Mouse (Mus musculus) CH12.LX (cell line): ENCODE measurements at regions not wholly inside any gene's neighbourhood (a gene's known extent, or its start where the extent isn't known, plus 50 kb on each side); places are given as distances from the start of the nearest gene placed in this dataset.

Experiments
- DNase-seq: peaks from one replicate; pipeline ENCODE4 v3.0.0-alpha.2; 2013; ENCODE audit errors: extremely low read depth
- H3K27ac ChIP-seq: 2 replicates; pipeline ENCODE4 v1.5.1; 2012; ENCODE audit warnings: low read depth, mild to moderate bottlenecking, control low read depth, moderate library complexity; ENCODE audit not compliant: insufficient read depth
- H3K27me3 ChIP-seq: replicated peaks from 2 replicates; pipeline ENCODE3; 2012; ENCODE audit warnings: inconsistent platforms
- H3K36me3 ChIP-seq, 2 experiments: replicated peaks in 1 of 2; 2 replicates each; pipeline versions ENCODE3 to v1.6.1; 2012; ENCODE audit warnings: inconsistent platforms in 1 of 2, low read length in 1 of 2, mild to moderate bottlenecking in 1 of 2, mixed read lengths in 1 of 2, moderate library complexity in 1 of 2; ENCODE audit not compliant: control insufficient read depth in 1 of 2, insufficient read depth in 1 of 2
- H3K4me1 ChIP-seq, 2 experiments: 2 replicates each; pipeline ENCODE4 v1.6.1; 2012; ENCODE audit warnings: inconsistent platforms in 1 of 2, moderate library complexity in 1 of 2; ENCODE audit not compliant: insufficient read depth in 2 of 2, control insufficient read depth in 1 of 2
- H3K4me2 ChIP-seq: 2 replicates; pipeline ENCODE4 v1.6.1; 2012; ENCODE audit warnings: low read depth, mild to moderate bottlenecking, control low read depth; ENCODE audit not compliant: poor library complexity, insufficient read depth, severe bottlenecking
- H3K4me3 ChIP-seq, 3 experiments: fragments of 150-350 bp in 1 of 3; sonication (generic) in 1 of 3; replicated peaks in 1 of 3; 2 replicates each; pipeline versions ENCODE3 to v1.5.1; 2011 to 2012; ENCODE audit warnings: low read depth in 2 of 3, low read length in 2 of 3, mild to moderate bottlenecking in 2 of 3, moderate library complexity in 2 of 3, control low read depth in 1 of 3, improper control_type of control experiment in 1 of 3, inconsistent platforms in 1 of 3, mixed read lengths in 1 of 3; ENCODE audit not compliant: poor library complexity in 1 of 3
- H3K79me2 ChIP-seq: replicated peaks from 2 replicates; pipeline ENCODE4 v1.6.1; 2012; ENCODE audit warnings: mild to moderate bottlenecking, moderate library complexity; ENCODE audit not compliant: control insufficient read depth, poor library complexity, insufficient read depth, severe bottlenecking; ENCODE audit errors: extremely low read depth
- H3K9ac ChIP-seq: 2 replicates; pipeline ENCODE4 v1.6.1; 2012; ENCODE audit warnings: low read depth, mild to moderate bottlenecking, control low read depth, moderate library complexity; ENCODE audit not compliant: insufficient read depth
- H3K9me3 ChIP-seq: replicated peaks from 2 replicates; pipeline ENCODE3; 2012; ENCODE audit warnings: low read length, inconsistent platforms, mixed read lengths
- BHLHE40 ChIP-seq: IDR thresholded peaks from 2 replicates; pipeline ENCODE4 v1.6.1; 2011; ENCODE audit warnings: mild to moderate bottlenecking, low read depth, low read length, improper control_type of control experiment
- CHD1 ChIP-seq: IDR thresholded peaks from 2 replicates; pipeline ENCODE4 v1.6.1; 2012; ENCODE audit warnings: low read depth, low read length, improper control_type of control experiment, inconsistent platforms
- CHD2 ChIP-seq: IDR thresholded peaks from 2 replicates; pipeline ENCODE4 v1.6.1; 2011; ENCODE audit warnings: low read length, improper control_type of control experiment
- CTCF ChIP-seq, 2 experiments: IDR thresholded peaks in 1 of 2; conservative IDR thresholded peaks in 1 of 2; 2 replicates each; pipeline ENCODE4 v1.5.1; 2011 to 2012; ENCODE audit warnings: low read depth in 2 of 2, low read length in 2 of 2, improper control_type of control experiment in 1 of 2, inconsistent platforms in 1 of 2, mild to moderate bottlenecking in 1 of 2, moderate library complexity in 1 of 2
- E2F4 ChIP-seq: IDR thresholded peaks from 2 replicates; pipeline ENCODE4 v1.6.1; 2011; ENCODE audit warnings: low read depth, low read length, improper control_type of control experiment; ENCODE audit not compliant: insufficient replicate concordance
- ELF1 ChIP-seq: IDR thresholded peaks from 2 replicates; pipeline ENCODE4 v1.6.1; 2014; ENCODE audit warnings: low read depth, mild to moderate bottlenecking, inconsistent platforms, low read length, improper control_type of control experiment
- EP300 ChIP-seq: IDR thresholded peaks from 2 replicates; pipeline ENCODE4 v1.6.1; 2011; ENCODE audit warnings: low read length, improper control_type of control experiment
- ETS1 ChIP-seq: conservative IDR thresholded peaks from 2 replicates; pipeline ENCODE4 v1.6.1; 2012; ENCODE audit warnings: low read depth, mild to moderate bottlenecking, inconsistent platforms, low read length, improper control_type of control experiment, moderate library complexity
- GABPA ChIP-seq: IDR thresholded peaks from 2 replicates; pipeline ENCODE4 v1.6.1; 2012; ENCODE audit warnings: low read depth, low read length, improper control_type of control experiment, inconsistent platforms; ENCODE audit not compliant: insufficient replicate concordance
- HCFC1 ChIP-seq: IDR thresholded peaks from 2 replicates; pipeline ENCODE4 v1.6.1; 2012; ENCODE audit warnings: low read depth, mild to moderate bottlenecking, inconsistent platforms, low read length, improper control_type of control experiment
- IRF4 ChIP-seq: IDR thresholded peaks from 2 replicates; pipeline ENCODE4 v1.6.1; 2014; ENCODE audit warnings: low read depth, mild to moderate bottlenecking, inconsistent platforms, low read length, improper control_type of control experiment
- JUN ChIP-seq: IDR thresholded peaks from 2 replicates; pipeline ENCODE4 v1.6.1; 2011; ENCODE audit warnings: low read depth, mild to moderate bottlenecking, low read length, improper control_type of control experiment, moderate library complexity; ENCODE audit not compliant: insufficient read depth
- JUND ChIP-seq: conservative IDR thresholded peaks from 2 replicates; pipeline ENCODE4 v1.6.1; 2011; ENCODE audit warnings: low read depth, low read length, improper control_type of control experiment
- KAT2A ChIP-seq: IDR thresholded peaks from 2 replicates; pipeline ENCODE4 v1.6.1; 2012; ENCODE audit warnings: low read length, improper control_type of control experiment, inconsistent platforms; ENCODE audit not compliant: insufficient replicate concordance
- MAFK ChIP-seq: IDR thresholded peaks from 2 replicates; pipeline ENCODE4 v1.6.1; 2011; ENCODE audit warnings: low read length, improper control_type of control experiment; ENCODE audit not compliant: insufficient replicate concordance
- MAX ChIP-seq: IDR thresholded peaks from 2 replicates; pipeline ENCODE4 v1.6.1; 2011; ENCODE audit warnings: low read length, improper control_type of control experiment
- MEF2A ChIP-seq: IDR thresholded peaks from 2 replicates; pipeline ENCODE4 v1.6.1; 2014; ENCODE audit warnings: low read depth, mild to moderate bottlenecking, inconsistent platforms, low read length, improper control_type of control experiment, borderline replicate concordance
- MXI1 ChIP-seq: IDR thresholded peaks from 2 replicates; pipeline ENCODE4 v1.6.1; 2011; ENCODE audit warnings: mild to moderate bottlenecking, low read depth, low read length, improper control_type of control experiment
- MYC ChIP-seq: IDR thresholded peaks from 2 replicates; pipeline ENCODE4 v1.6.1; 2011; ENCODE audit warnings: low read depth, mild to moderate bottlenecking, improper control_type of control experiment, low read length
- NELFE ChIP-seq: IDR thresholded peaks from 2 replicates; pipeline ENCODE4 v1.6.1; 2011; ENCODE audit warnings: low read depth, low read length, improper control_type of control experiment
- PAX5 ChIP-seq: IDR thresholded peaks from 2 replicates; pipeline ENCODE4 v1.6.1; 2012; ENCODE audit warnings: low read length, inconsistent platforms, mixed read lengths
- POLR2A ChIP-seq: IDR thresholded peaks from 2 replicates; pipeline ENCODE4 v1.6.1; 2011; ENCODE audit warnings: low read depth, mild to moderate bottlenecking, improper control_type of control experiment, low read length
- POLR2AphosphoS2 ChIP-seq: IDR thresholded peaks from 2 replicates; pipeline ENCODE4 v1.6.1; 2011; ENCODE audit warnings: low read depth, low read length, improper control_type of control experiment
- RAD21 ChIP-seq: IDR thresholded peaks from 2 replicates; pipeline ENCODE4 v1.6.1; 2011; ENCODE audit warnings: low read depth, mild to moderate bottlenecking, low read length, improper control_type of control experiment, moderate library complexity
- RCOR1 ChIP-seq: conservative IDR thresholded peaks from 2 replicates; pipeline ENCODE4 v1.6.1; 2012; ENCODE audit warnings: low read depth, mild to moderate bottlenecking, inconsistent platforms, low read length, improper control_type of control experiment
- SMC3 ChIP-seq: IDR thresholded peaks from 2 replicates; pipeline ENCODE4 v1.6.1; 2011; ENCODE audit warnings: low read depth, low read length, improper control_type of control experiment
- TBP ChIP-seq: conservative IDR thresholded peaks from 2 replicates; pipeline ENCODE4 v1.6.1; 2011; ENCODE audit warnings: low read depth, low read length, improper control_type of control experiment
- TCF12 ChIP-seq: IDR thresholded peaks from 2 replicates; pipeline ENCODE4 v1.6.1; 2014; ENCODE audit warnings: low read depth, mild to moderate bottlenecking, inconsistent platforms, low read length, improper control_type of control experiment
- UBTF ChIP-seq: IDR thresholded peaks from 2 replicates; pipeline ENCODE4 v1.6.1; 2012; ENCODE audit warnings: low read depth, mild to moderate bottlenecking, inconsistent platforms, low read length, improper control_type of control experiment, moderate library complexity
- USF1 ChIP-seq: IDR thresholded peaks from 2 replicates; pipeline ENCODE4 v1.6.1; 2014; ENCODE audit warnings: low read depth, mild to moderate bottlenecking, inconsistent platforms, low read length, improper control_type of control experiment
- USF2 ChIP-seq: conservative IDR thresholded peaks from 2 replicates; pipeline ENCODE4 v1.6.1; 2011; ENCODE audit warnings: low read depth, low read length, improper control_type of control experiment
- ZC3H11A ChIP-seq: IDR thresholded peaks from 2 replicates; pipeline ENCODE4 v1.6.1; 2012; ENCODE audit warnings: low read depth, mild to moderate bottlenecking, inconsistent platforms, low read length, improper control_type of control experiment
- ZKSCAN1 ChIP-seq: IDR thresholded peaks from 2 replicates; pipeline ENCODE4 v1.6.1; 2012; ENCODE audit warnings: low read depth, inconsistent platforms, low read length, improper control_type of control experiment, borderline replicate concordance
- ZMIZ1 ChIP-seq: IDR thresholded peaks from 2 replicates; pipeline ENCODE4 v1.6.1; 2012; ENCODE audit warnings: low read depth, mild to moderate bottlenecking, inconsistent platforms, low read length, improper control_type of control experiment
- ZNF384 ChIP-seq: IDR thresholded peaks from 2 replicates; pipeline ENCODE4 v1.6.1; 2012; ENCODE audit warnings: low read depth, low read length, improper control_type of control experiment, inconsistent platforms
- dilution Hi-C: fragments of 300-500 bp; cut with MboI; formaldehyde crosslinking; loops from 2 replicates; pipeline ENCODE4 v1.14.3; 2020; ENCODE audit warnings: low sequenced_read_pairs; ENCODE audit not compliant: extremely low pct_unique_long_range_greater_than_20kb, extremely low pct_ligation_motif_present
- in situ Hi-C: fragments of 300-500 bp; cut with MboI; formaldehyde crosslinking; loops from 3 replicates; pipeline ENCODE4 v1.14.3; 2019; ENCODE audit warnings: low sequenced_read_pairs, low pct_ligation_motif_present, low pct_unique_long_range_greater_than_20kb, mixed read lengths

DNA sequence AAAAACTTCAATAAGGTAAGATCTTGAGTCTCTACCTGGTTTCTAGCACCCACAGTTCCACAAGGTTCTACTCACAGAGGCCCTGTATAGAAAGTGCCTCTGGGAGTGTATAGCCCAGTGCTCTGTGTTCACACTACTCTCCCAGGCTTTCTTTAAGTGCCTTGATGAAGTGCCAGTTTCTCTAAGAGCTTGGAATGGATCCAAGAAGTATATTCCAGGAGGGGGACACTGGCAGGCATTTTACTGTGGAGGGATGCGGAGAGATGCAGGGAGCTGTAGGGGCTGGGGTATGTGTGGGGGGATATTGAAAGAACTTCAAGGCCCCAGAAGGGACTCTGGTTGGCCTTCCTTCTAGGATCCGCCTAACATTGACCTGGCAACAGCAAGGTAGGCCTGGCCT is 204.9 kb downstream of the 1500009L16Rik start:
- H3K4me3 ChIP-seq, result no peak overlapping the region
- peaks cover 13 to 22% of the 10 kb centered on the region in 2 experiments for H3K4me1 ChIP-seq
- no peak for TF ChIP-seq MAX
- no peaks in the 10 kb centered on the region for H3K36me3 ChIP-seq
- no peak overlapping the region for H3K9ac ChIP-seq
- no peak overlapping the region for H3K27ac ChIP-seq
- dilution Hi-C loops (no loop called here), in situ Hi-C loops (no loop called here)
- H3K27me3 ChIP-seq, result no peaks in the 10 kb centered on the region
- no peak overlapping the region for H3K4me2 ChIP-seq
- H3K79me2 ChIP-seq, result no peaks in the 10 kb centered on the region
- no peak for DNase-seq
- no peaks in the 10 kb centered on the region for H3K9me3 ChIP-seq

DNA sequence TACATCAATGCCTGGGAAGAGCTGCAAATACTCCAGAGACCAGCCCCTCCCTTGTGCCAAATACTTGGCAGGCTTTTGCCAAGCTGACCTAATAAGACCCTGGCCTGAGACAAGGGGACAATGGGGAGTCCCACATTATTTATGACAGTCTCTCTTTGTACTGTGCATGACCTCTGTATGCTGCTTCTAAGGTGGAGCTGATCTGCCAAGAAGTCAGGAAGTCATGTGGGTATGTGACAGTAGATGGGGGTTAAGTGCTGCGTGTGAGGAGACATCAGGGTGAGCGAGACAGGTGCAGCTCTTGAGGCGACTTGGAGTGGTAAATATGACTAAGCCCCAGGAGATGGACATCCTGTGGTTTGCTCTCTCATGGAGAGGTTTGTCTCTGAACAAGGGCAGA is 209.1 kb downstream of the 1500009L16Rik start:
- in situ Hi-C loops, result no loop called here
- TF ChIP-seq RCOR1 (no peak), RAD21 (no peak; the same call in 1 of the 2 replicates), POLR2AphosphoS2 (no peak), ZMIZ1 (no peak), POLR2A (no peak), UBTF (no peak), NELFE (no peak), BHLHE40 (peak; percentile 69), CHD2 (no peak), CTCF (conservative IDR thresholded peaks at IDR 0.05 in 1 of 2, IDR thresholded peaks at IDR 0.05 in 1 of 2; ENCODE audit: low read depth in 2 of 2, low read length in 2 of 2) (no peak), ELF1 (no peak), SMC3 (no peak), TBP (no peak), CHD1 (no peak), MYC (no peak), ZKSCAN1 (no peak), KAT2A (no peak), ETS1 (peak; percentile 66), ZNF384 (no peak), HCFC1 (no peak), PAX5 (no peak), GABPA (no peak), E2F4 (no peak), MEF2A (0 out of 2 replicates have a peak, but pooled peaks have one; percentile 36), ZC3H11A (no peak), MXI1 (0 out of 2 replicates have a peak, but pooled peaks have one; percentile 27), IRF4 (peak; percentile 56), MAFK (0 out of 2 replicates have a peak, but pooled peaks have one; percentile 10), JUN (peak; percentile 41; the same call in 1 of the 2 replicates), EP300 (peak; percentile 85), USF2 (no peak), USF1 (no peak), TCF12 (peak; percentile 62; the same call in 1 of the 2 replicates), JUND (peak; percentile 79)

More for the DNA sequence above, 209.1 kb downstream of the 1500009L16Rik start:
- no peak overlapping the region for H3K27ac ChIP-seq
- peak; percentile 69 for DNase-seq
- H3K9ac ChIP-seq, result no peak overlapping the region
- H3K27me3 ChIP-seq, result no peaks in the 10 kb centered on the region
- H3K4me3 ChIP-seq, result no peak overlapping the region
- no peaks in the 10 kb centered on the region for H3K9me3 ChIP-seq
- no peaks in the 10 kb centered on the region for H3K79me2 ChIP-seq
- no peaks in the 10 kb centered on the region for H3K36me3 ChIP-seq
- H3K4me1 ChIP-seq, result peaks cover 13 to 25% of the 10 kb centered on the region in 2 experiments
- dilution Hi-C loops, result no loop called here
- H3K4me2 ChIP-seq, result no peak overlapping the region
